Mouse (Mus musculus) megakaryocyte, embryonic 14.5 days (primary cell): ENCODE measurements at regions not wholly inside any gene's neighbourhood (a gene's known extent, or its start where the extent isn't known, plus 50 kb on each side); places are given as distances from the start of the nearest gene placed in this dataset.

ENCODE experiments used
- FLI1 ChIP-seq: IDR thresholded peaks from 2 replicates; pipeline ENCODE4 v1.6.1; 2012; ENCODE audit warnings: low read length, inconsistent platforms, mixed read lengths
- GATA1 ChIP-seq: IDR thresholded peaks from 3 replicates; pipeline ENCODE4 v1.6.1; 2012; ENCODE audit warnings: mixed read lengths, low read length, inconsistent platforms, borderline replicate concordance

DNA sequence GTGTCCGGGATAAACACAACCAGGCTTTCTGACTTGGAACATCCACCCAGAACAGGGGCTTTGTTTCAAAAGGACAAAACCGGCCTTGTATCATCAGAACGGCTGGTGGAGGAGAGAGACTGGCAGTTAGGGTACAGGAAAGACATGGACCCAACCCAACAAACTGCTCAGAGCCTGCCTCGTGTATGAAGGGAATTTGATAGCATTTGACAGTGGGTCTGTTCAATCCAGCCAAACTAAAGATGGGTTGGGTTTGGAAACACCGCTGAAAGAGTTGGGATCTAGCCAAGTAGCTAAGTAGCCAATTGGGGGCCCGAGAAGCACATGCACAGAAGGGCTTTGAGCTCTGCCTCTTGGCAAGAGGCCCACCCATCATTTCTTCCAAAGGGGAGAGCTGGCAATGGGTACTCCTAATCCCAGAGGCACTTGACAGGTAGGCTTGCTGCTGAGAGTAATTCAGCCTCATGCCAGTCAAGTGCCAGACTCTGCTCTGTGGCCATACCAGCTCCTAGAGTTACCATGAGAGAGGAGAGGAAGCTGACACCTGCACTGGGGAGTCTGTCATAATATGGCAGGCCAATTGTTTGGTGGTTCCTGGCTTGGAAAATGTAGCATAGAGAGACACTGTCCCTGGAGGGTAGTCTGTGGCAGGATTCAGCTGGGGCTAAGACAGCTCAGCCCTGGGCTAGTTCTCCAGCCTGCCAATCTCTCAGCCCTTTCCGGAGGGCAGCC is 231.1 kb upstream of the Slc24a2 start:
- TF ChIP-seq GATA1: no peak
- no peak for TF ChIP-seq FLI1
